Mouse (Mus musculus) thymus, adult 2 months (tissue): Measurements from ENCODE around the gene Zmynd10.

Experiments used
- CTCF ChIP-seq: fragments of 200-500 bp; IDR thresholded peaks from 2 replicates; pipeline ENCODE4 v1.5.1; 2012; ENCODE audit warnings: mild to moderate bottlenecking, control low read depth, low read length, moderate library complexity, borderline replicate concordance; ENCODE audit not compliant: control insufficient read depth, poor library complexity, insufficient read depth; ENCODE audit errors: extremely low read depth
- POLR2A ChIP-seq: fragments of 200-500 bp; IDR thresholded peaks from 2 replicates; pipeline ENCODE4 v1.6.1; 2012; ENCODE audit warnings: mild to moderate bottlenecking, low read length, control low read depth, moderate library complexity; ENCODE audit not compliant: control insufficient read depth, poor library complexity, insufficient read depth; ENCODE audit errors: extremely low read depth

GRCm38 (mm10) chr9:107600745-107601144 lies 53.6 kb downstream of the Zmynd10 start:
- TF ChIP-seq CTCF (no peak), POLR2A (no peak)
